Mouse (Mus musculus) intestine, embryonic 14.5 days (tissue): ENCODE results near the gene Plagl1. TPM values are rescaled to one million over a fixed set of nuclear protein-coding genes. Genes with fewer than 3 reads are reported as not detected.

Experiments
- ATAC-seq: fragments of 200-750 bp; cut with Nextera tagmentation; replicated peaks from 2 replicates; pipeline ENCODE4 v1.8.0; 2017; ENCODE audit warnings: low read depth, moderate number of reproducible peaks, moderate TSS enrichment, moderate library complexity; ENCODE audit not compliant: low FRiP score, low TSS enrichment
- DNase-seq: peaks from one replicate; pipeline ENCODE4 v3.0.0-alpha.2; 2018; ENCODE audit warnings: low spot score
- H3K27ac ChIP-seq: fragments of 300-500 bp; sonication (generic); 2 replicates; pipeline ENCODE4 v1.5.1; 2014; ENCODE audit warnings: low read depth, mild to moderate bottlenecking, control low read depth
- H3K27me3 ChIP-seq: fragments of 300-500 bp; sonication (generic); replicated peaks from 2 replicates; pipeline ENCODE4 v1.6.1; 2014; ENCODE audit warnings: low read length, control low read depth; ENCODE audit not compliant: control insufficient read depth, insufficient read depth
- H3K36me3 ChIP-seq: fragments of 300-500 bp; sonication (generic); 2 replicates; pipeline ENCODE4 v1.6.1; 2014; ENCODE audit warnings: low read length, control low read depth; ENCODE audit not compliant: control insufficient read depth, insufficient read depth
- H3K4me1 ChIP-seq: fragments of 300-500 bp; sonication (generic); replicated peaks from 2 replicates; pipeline ENCODE4 v1.6.1; 2014; ENCODE audit warnings: low read length, control low read depth, mixed read lengths; ENCODE audit not compliant: control insufficient read depth, insufficient read depth
- H3K4me2 ChIP-seq: fragments of 300-500 bp; sonication (generic); 2 replicates; pipeline ENCODE4 v1.6.1; 2014; ENCODE audit warnings: low read length
- H3K4me3 ChIP-seq: fragments of 300-500 bp; sonication (generic); 2 replicates; pipeline ENCODE4 v1.5.1; 2014; ENCODE audit warnings: low read depth, low read length, control low read depth, mixed read lengths
- H3K9ac ChIP-seq: fragments of 300-500 bp; sonication (generic); 2 replicates; pipeline ENCODE4 v1.6.1; 2014; ENCODE audit warnings: mild to moderate bottlenecking, low read length
- H3K9me3 ChIP-seq: fragments of 300-500 bp; sonication (generic); 2 replicates; pipeline ENCODE4 v1.6.1; 2016; ENCODE audit warnings: low read length, control low read depth; ENCODE audit not compliant: control insufficient read depth
- WGBS: fragments of 180-500 bp; shearing (Covaris S2); extraction: QIAGEN DNeasy Blood & Tissue Kit; methylation state at CpG from one replicate; pipeline ENCODE4 v1.1.7; 2014; 5-methylcytosine and 5-hydroxymethylcytosine counted together
- polyA plus RNA-seq: library from polyadenylated mRNA; unstranded; fragments of >200 nt; fragmentation: Nextera tagmentation; extraction: Ambion mirVana; gene quantifications from 2 replicates; pipeline ENCODE4 v1.2.1, GENCODE M21; 2014

The Plagl1 gene
- polyA plus RNA-seq, 1 experiment from 2014 or later: 266 TPM

- no peaks in the 10 kb centered on the region for H3K9me3 ChIP-seq
- H3K27me3 ChIP-seq: no peaks in the 10 kb centered on the region
- ATAC-seq: no peak
- DNase-seq: peak; percentile 10
- no peak overlapping the region for H3K4me3 ChIP-seq
- no peak overlapping the region for H3K4me2 ChIP-seq
- peaks cover 6% of the 10 kb centered on the region; the same call in 1 of the 2 replicates for H3K36me3 ChIP-seq
- 90% methylated on average over 4 of the region's 4 CpGs for WGBS
- no peaks in the 10 kb centered on the region for H3K4me1 ChIP-seq
- no peak overlapping the region for H3K27ac ChIP-seq
- H3K9ac ChIP-seq: no peak overlapping the region
Measured at GRCm38 (mm10) chr10:13133850-13134249, 73.5 kb downstream of the Plagl1 start.

GRCm38 (mm10) chr10:13135276-13135675, 75.0 kb downstream of the Plagl1 start:
- Histone ChIP-seq H3K27me3 (no peaks in the 10 kb centered on the region), H3K9ac (no peak overlapping the region), H3K4me1 (0 out of 2 replicates have a peak, but pooled peaks cover 2% of the 10 kb centered on the region), H3K4me3 (no peak overlapping the region), H3K4me2 (no peak overlapping the region), H3K27ac (no peak overlapping the region), H3K9me3 (no peaks in the 10 kb centered on the region), H3K36me3 (no peaks in the 10 kb centered on the region; the same call in 1 of the 2 replicates)
- 94% methylated on average over 7 of the region's 7 CpGs for WGBS
- ATAC-seq: no peak
- peak; percentile 10 for DNase-seq

GRCm38 (mm10) chr10:13135751-13136150, 75.4 kb downstream of the Plagl1 start:
- Histone ChIP-seq H3K4me2 (no peak overlapping the region), H3K36me3 (no peaks in the 10 kb centered on the region; the same call in 1 of the 2 replicates), H3K27me3 (no peaks in the 10 kb centered on the region), H3K9ac (no peak overlapping the region), H3K27ac (no peak overlapping the region), H3K4me3 (no peak overlapping the region), H3K4me1 (peaks cover 7% of the 10 kb centered on the region), H3K9me3 (no peaks in the 10 kb centered on the region)
- 90% methylated on average over 7 of the region's 7 CpGs for WGBS
- no peak for DNase-seq
- ATAC-seq: no peak

- no peak for ATAC-seq
- H3K4me3 ChIP-seq: no peak overlapping the region
- H3K27ac ChIP-seq: no peak overlapping the region
- 93% methylated on average over 6 of the region's 6 CpGs for WGBS
- peak; percentile 15 for DNase-seq
- H3K9me3 ChIP-seq: no peaks in the 10 kb centered on the region
- H3K9ac ChIP-seq: no peak overlapping the region
- no peaks in the 10 kb centered on the region for H3K36me3 ChIP-seq
- no peak overlapping the region for H3K4me2 ChIP-seq
- H3K4me1 ChIP-seq: peaks cover 8% of the 10 kb centered on the region
- H3K27me3 ChIP-seq: no peaks in the 10 kb centered on the region
Measured at GRCm38 (mm10) chr10:13137906-13138305, 77.6 kb downstream of the Plagl1 start.

GRCm38 (mm10) chr10:13140434-13140833, 80.1 kb downstream of the Plagl1 start:
- H3K36me3 ChIP-seq: no peaks in the 10 kb centered on the region
- no peaks in the 10 kb centered on the region for H3K27me3 ChIP-seq
- peaks cover 8% of the 10 kb centered on the region for H3K4me1 ChIP-seq
- no peak overlapping the region for H3K4me2 ChIP-seq
- peak; percentile 51 for DNase-seq
- no peak overlapping the region for H3K27ac ChIP-seq
- no peak for ATAC-seq
- H3K9me3 ChIP-seq: 0 out of 2 replicates have a peak, but pooled peaks cover 3% of the 10 kb centered on the region
- H3K4me3 ChIP-seq: no peak overlapping the region
- WGBS: 44% methylated on average over 2 of the region's 2 CpGs
- no peak overlapping the region for H3K9ac ChIP-seq

- Histone ChIP-seq H3K36me3 (no peaks in the 10 kb centered on the region), H3K9me3 (no peaks in the 10 kb centered on the region), H3K27ac (no peak overlapping the region), H3K4me1 (no peaks in the 10 kb centered on the region), H3K4me3 (no peak overlapping the region), H3K27me3 (no peaks in the 10 kb centered on the region), H3K4me2 (no peak overlapping the region), H3K9ac (no peak overlapping the region)
- ATAC-seq: no peak
- no peak for DNase-seq
- WGBS: 74% methylated on average over 3 of the region's 3 CpGs
Measured at GRCm38 (mm10) chr10:13150435-13150834, 90.1 kb downstream of the Plagl1 start.

GRCm38 (mm10) chr10:13151353-13151752, 91.0 kb downstream of the Plagl1 start:
- 66% methylated on average over 5 of the region's 5 CpGs for WGBS
- Histone ChIP-seq H3K27ac (no peak overlapping the region), H3K4me2 (no peak overlapping the region), H3K36me3 (no peaks in the 10 kb centered on the region), H3K27me3 (no peaks in the 10 kb centered on the region), H3K4me3 (no peak overlapping the region), H3K4me1 (no peaks in the 10 kb centered on the region), H3K9ac (no peak overlapping the region), H3K9me3 (no peaks in the 10 kb centered on the region)
- peak; percentile 50 for DNase-seq
- ATAC-seq: no peak

- DNase-seq (peak; percentile 28), ATAC-seq (no peak)
- no peaks in the 10 kb centered on the region for H3K9me3 ChIP-seq
- WGBS: 73% methylated on average over 4 of the region's 4 CpGs
- no peak overlapping the region for H3K9ac ChIP-seq
- no peak overlapping the region for H3K4me2 ChIP-seq
- H3K27ac ChIP-seq: no peak overlapping the region
- no peaks in the 10 kb centered on the region for H3K36me3 ChIP-seq
- no peaks in the 10 kb centered on the region for H3K27me3 ChIP-seq
- H3K4me3 ChIP-seq: no peak overlapping the region
- H3K4me1 ChIP-seq: no peaks in the 10 kb centered on the region
Measured at GRCm38 (mm10) chr10:13152811-13153364, 92.6 kb downstream of the Plagl1 start.

- H3K36me3 ChIP-seq: no peaks in the 10 kb centered on the region
- DNase-seq: peak; percentile 18
- no peaks in the 10 kb centered on the region for H3K9me3 ChIP-seq
- no peaks in the 10 kb centered on the region for H3K27me3 ChIP-seq
- H3K9ac ChIP-seq: no peak overlapping the region
- no peaks in the 10 kb centered on the region for H3K4me1 ChIP-seq
- no peak for ATAC-seq
- H3K4me3 ChIP-seq: no peak overlapping the region
- H3K4me2 ChIP-seq: no peak overlapping the region
- H3K27ac ChIP-seq: no peak overlapping the region
- WGBS: 93% methylated on average over 5 of the region's 5 CpGs
Measured at GRCm38 (mm10) chr10:13155377-13155776, 95.1 kb downstream of the Plagl1 start.
